Mouse (Mus musculus) CD8-positive naive resting alpha-beta T cell, adult 2 months (primary cell): ENCODE measurements around the gene Dnali1.

ENCODE experiments used
- DNase-seq, 2 experiments: peaks; one replicate each; pipeline ENCODE4 v3.0.0; 2022; ENCODE audit warnings: low read depth in 2 of 2, low spot score in 2 of 2

Dnali1 gene

GRCm38 (mm10) chr4:125044454-125044853, 21.0 kb downstream of the Dnali1 start:
- no peak for DNase-seq

- no peak for DNase-seq
Observed at GRCm38 (mm10) chr4:125034341-125034740, 31.2 kb downstream of the Dnali1 start.

- peak; percentile 82 for DNase-seq
Observed at GRCm38 (mm10) chr4:125029891-125030614, 35.5 kb downstream of the Dnali1 start.

- no peak for DNase-seq
Observed at GRCm38 (mm10) chr4:125020780-125021538, 44.5 kb downstream of the Dnali1 start.

GRCm38 (mm10) chr4:125017431-125017830, 48.1 kb downstream of the Dnali1 start:
- no peak for DNase-seq

GRCm38 (mm10) chr4:125015806-125016635, 49.5 kb downstream of the Dnali1 start, which contains the start of gene Gnl2:
Gene Gnl2 (plus strand): TSS chr4:125016585.
- no peak for DNase-seq

- DNase-seq: no peak
Observed at GRCm38 (mm10) chr4:125008712-125009111, 56.8 kb downstream of the Dnali1 start.

- DNase-seq: no peak
Observed at GRCm38 (mm10) chr4:125008220-125008619, 57.3 kb downstream of the Dnali1 start.

GRCm38 (mm10) chr4:125007460-125007859, 58.0 kb downstream of the Dnali1 start:
- DNase-seq: no peak
